Mouse (Mus musculus) R1 (cell line): ENCODE results near the gene Col4a1.

Experiments used
- DNase-seq: peaks from one replicate; pipeline ENCODE4 v3.0.0-alpha.2; 2018; ENCODE audit warnings: low read depth, low spot score

Gene Col4a1

GRCm38 (mm10) chr8:11233009-11233408 is 79.6 kb downstream of the Col4a1 start:
- no peak for DNase-seq

GRCm38 (mm10) chr8:11230277-11230676 is 82.3 kb downstream of the Col4a1 start:
- DNase-seq: no peak

GRCm38 (mm10) chr8:11227421-11227820 is 85.2 kb downstream of the Col4a1 start:
- peak; percentile 63 for DNase-seq

GRCm38 (mm10) chr8:11225577-11226434 is 86.8 kb downstream of the Col4a1 start:
- DNase-seq: no peak

DNA sequence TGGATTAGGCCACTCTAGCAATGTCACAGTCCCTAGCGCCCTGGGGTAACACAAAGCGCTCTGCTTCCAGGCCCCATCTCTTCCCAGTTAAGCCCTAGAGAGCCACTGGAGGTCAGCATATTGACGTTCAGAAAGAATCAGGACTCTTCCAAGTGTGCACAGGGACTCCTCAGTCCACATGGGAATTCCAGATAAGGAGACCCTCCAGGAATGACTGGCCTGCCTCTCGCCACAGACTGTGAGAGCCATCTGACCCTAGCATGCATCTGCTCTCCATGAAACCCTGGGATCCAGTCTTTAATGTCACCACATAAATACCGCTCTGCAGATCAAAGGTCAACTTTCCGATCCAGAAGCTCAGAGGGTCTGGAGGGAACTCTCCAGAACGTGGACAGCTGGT is 88.4 kb downstream of the Col4a1 start:
- DNase-seq: no peak

- no peak for DNase-seq
Observed at GRCm38 (mm10) chr8:11221353-11221752, 91.3 kb downstream of the Col4a1 start.

DNA sequence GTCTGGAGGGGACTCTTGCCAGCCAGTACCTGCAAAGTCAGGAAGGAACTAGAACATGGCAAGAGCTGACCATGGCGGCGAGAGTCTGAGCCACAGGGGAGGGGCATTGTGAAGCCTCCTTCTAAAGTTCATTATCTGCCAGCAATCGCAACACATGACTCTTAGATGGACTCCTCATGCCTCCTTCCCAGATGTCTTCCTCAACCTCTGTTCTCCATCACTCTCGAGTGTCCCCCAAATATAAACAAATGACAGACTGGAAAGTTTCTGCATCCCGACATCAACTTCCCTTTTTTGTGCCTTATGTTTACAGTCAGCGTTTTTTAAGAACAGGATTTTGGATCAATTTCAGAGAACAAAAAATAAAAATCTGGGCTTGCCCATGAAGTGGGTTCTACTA is 93.3 kb downstream of the Col4a1 start:
- no peak for DNase-seq

GRCm38 (mm10) chr8:11215231-11215630 is 97.4 kb downstream of the Col4a1 start:
- peak; percentile 88 for DNase-seq

GRCm38 (mm10) chr8:11206509-11206908 is 106.1 kb downstream of the Col4a1 start:
- DNase-seq: no peak

DNA sequence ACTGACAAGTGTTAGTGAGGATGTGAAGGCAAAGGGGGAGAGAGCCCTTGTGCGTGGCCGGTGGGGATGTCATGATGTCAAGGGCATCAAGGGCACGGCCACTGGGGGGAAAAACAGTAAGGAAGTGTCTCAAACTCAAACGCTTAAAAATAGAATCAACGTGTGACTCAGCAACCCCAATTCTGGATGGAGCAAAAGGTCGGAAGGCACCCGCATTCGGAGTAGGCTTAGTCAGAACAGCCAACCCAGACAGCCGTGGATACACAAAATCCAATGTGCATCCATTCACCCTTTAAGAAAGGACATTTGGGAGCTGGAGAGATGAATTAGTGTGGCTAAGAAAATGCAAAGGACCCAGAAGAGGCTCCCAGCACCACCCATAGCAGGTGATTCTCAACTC is 107.1 kb downstream of the Col4a1 start:
- DNase-seq: no peak

DNA sequence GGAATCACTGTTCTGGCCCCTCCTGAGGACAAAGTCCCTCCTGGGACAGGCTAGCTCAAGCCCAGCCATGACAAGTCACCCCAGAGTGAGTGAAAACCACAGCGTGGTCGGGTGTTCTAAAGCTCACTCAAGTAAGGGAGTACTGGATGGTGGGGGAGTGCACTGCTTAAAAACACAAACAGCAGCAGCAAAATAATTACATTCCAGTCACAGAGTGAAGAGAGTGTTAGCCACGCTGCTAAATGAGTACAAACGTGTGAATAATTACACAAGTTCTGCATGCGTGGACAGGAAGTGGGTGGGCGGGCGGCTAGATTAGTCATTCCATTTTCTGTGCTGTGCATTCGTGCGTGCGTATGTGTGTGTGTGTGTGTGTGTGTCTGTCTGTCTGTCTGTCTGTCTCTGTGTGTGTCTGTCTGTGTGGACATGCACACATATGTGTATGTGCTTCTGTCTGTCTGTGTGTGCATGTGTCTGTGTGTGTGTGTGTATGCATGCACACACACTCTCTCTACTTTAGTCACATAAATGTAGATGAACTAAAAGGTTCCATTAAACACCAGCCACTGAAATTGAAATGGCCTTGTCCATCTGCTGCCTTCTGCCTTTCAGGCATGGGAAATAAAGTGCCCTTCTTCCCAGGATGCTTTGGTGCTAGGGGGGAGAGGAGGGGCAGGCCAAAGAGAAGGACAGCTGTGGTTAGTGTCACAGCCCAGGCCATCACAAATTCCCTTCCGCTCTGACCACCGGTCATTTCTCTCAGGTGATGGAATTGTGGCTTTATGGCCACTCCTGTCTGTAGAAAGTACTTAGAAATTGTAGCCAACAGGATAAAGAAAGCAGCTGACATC is 109.1 kb downstream of the Col4a1 start:
- DNase-seq: no peak

DNA sequence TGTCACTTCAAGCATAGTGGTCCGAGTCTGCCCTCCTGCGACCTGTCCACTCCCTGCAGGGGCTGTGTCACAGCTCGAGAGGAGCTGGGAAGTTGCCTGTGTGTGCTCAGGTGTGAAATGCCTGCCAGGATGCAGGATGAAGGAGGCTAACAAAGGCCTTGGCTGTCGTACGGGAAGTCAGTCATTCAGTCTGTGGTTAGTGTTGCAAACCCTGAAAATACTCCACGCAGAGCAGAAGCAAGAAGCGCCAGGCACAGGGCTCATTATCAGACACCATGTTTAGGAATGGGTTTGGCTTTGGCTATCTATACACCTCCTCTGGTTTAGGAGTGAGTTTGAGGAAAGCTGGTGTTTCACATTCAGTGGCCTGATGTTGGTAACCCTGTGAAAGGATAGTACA is 114.0 kb downstream of the Col4a1 start:
- no peak for DNase-seq

DNA sequence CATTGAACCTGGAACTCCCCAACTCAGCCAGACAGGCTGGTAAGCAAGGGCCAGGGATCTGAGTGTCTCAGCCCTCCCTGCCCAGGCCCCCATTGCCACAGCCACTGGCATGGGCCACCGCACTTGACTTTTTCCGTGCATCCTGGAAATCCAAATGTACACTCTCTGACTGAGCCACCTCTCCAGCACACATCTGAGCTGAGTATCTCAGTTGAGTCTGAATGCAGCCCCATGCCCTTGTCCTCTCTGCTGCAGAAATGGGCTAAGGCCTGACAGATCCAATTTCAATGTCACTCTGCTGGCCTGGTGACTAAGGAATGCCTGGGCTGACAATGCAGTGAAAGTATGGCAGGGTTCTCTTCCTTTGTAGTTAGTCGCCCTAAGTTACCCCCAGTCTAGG is 114.6 kb downstream of the Col4a1 start:
- no peak for DNase-seq

DNA sequence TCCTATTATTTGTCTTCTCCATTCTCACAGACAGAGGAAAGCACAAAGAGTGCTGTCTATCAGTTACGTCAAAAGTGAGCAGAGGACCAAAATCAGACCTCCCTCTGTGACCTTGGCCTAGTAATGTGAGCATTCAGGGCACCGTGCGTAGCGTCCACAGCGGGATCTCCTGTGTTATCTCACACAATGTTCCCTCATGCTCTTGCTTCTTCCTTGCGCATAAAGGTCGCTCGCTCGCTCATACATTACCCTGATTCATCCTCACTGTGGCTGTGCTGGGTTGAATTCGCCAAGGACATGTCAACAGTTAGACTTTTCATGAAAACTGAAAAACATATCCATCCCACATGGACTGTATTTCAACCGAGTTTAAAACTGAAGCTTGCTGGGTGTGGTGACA is 115.4 kb downstream of the Col4a1 start:
- no peak for DNase-seq

DNA sequence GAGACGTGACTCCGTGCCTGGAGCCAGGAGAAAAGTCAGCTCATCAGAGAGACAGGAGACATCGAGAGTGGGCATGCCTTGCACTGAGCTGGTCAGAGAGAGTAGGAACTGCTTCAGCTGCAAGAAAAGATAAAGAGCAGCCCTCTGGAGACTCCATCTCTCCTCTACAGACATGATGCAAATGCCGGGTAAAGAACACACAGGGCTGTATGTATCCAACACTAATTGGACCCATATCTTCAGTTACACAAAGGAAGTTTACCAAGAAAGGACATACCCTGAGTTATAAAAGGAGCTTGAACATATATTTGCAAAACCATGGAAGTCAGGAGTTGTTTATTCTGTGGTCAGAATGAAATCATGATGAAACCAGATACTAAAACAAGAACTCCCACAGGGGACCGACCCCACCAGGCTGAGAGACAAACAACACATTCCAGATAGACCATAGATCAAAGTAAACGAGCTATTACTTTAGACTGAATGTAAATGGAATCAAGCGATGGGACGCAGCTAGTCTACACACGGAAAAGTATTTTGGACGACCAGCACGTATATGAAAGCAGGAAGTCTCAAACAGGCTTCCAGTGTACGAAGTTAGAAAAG is 119.8 kb downstream of the Col4a1 start:
- DNase-seq: no peak

- peak; percentile 79 for DNase-seq
Observed at GRCm38 (mm10) chr8:11187581-11188271, 124.9 kb downstream of the Col4a1 start.

DNA sequence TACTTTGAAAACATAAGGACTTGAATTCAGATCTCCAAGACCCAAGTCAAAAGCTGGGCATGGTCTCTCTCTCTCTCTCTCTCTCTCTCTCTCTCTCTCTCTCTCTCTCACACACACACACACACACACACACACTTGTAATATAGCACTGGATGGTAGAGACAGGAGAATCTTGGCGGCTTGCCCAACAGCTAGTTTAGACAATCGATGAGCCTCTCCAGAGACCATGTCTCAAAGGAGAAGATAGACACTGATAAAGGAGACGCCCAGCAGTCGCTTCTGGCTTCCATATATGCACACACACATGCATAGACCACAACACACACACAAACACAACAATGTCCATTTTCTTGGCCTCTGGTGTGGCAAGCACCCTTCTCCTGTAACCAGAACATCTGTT is 126.2 kb downstream of the Col4a1 start:
- DNase-seq: no peak

GRCm38 (mm10) chr8:11185672-11186071 is 127.0 kb downstream of the Col4a1 start:
- no peak for DNase-seq

DNA sequence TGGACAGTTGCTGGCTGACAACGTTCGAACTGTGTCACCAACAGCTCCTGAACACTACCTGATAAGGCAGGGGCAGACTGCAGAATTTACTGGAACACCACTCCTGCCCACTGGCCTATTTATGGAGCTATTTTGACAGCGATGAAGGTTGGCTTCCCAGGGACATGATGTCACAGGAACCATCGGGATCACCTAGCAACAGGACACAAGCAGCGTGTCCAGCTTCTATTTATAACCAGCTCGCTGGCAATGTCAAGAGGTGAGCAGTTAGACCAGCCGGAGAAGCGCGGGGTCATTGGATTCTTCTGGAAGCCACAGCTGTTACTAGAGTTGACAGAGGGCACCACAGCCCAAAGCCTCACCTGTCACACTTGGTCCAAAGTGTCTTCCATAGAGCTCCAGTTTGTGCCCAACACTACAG is 129.0 kb downstream of the Col4a1 start:
- DNase-seq: no peak

GRCm38 (mm10) chr8:11182606-11183005 is 130.0 kb downstream of the Col4a1 start:
- DNase-seq: no peak

DNA sequence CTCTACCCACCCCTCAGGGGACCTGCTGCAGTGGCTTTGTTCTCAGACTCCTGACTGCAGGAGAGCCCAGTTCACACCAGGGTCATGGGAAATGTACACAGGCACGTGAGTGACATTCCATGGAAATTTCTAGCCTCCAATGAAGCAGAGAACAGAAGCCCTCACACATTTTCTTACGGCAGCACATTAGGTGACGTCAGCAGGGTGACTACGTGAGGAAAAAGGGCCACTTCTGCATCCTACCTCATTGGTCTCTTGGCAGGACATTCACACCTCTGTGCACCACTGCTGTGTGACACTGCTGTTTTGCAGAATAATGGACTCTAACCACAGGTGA is 130.5 kb downstream of the Col4a1 start:
- peak; percentile 28 for DNase-seq
